Mouse (Mus musculus): ENCODE measurements around the gene Gm9611. TPM values are rescaled to one million over a fixed set of nuclear protein-coding genes. Genes with fewer than 3 reads are reported as not detected.
"Not testable (repeated sequence)": the region's sequence is repeated elsewhere in the genome, so short reads cannot be mapped to it uniquely, and the experiment has no call there.

The Gm9611 gene
- not detected in 2 replicates for polyA plus RNA-seq (2015; fragmentation: Nextera tagmentation; extraction: Ambion mirVana)

- H3K4me1 ChIP-seq (ENCODE audit: control insufficient read depth, low read depth, low read length); H3K27ac ChIP-seq (ENCODE audit: low read length); H3K4me2 ChIP-seq (ENCODE audit: low read depth, low read length); H3K9me3 ChIP-seq (replicated peaks; ENCODE audit: control insufficient read depth, low read length); H3K4me3 ChIP-seq (ENCODE audit: low read depth, low read length); ATAC-seq (ENCODE audit: low read depth); H3K9ac ChIP-seq (ENCODE audit: low read depth, low read length); H3K36me3 ChIP-seq (ENCODE audit: control insufficient read depth, insufficient read depth); H3K27me3 ChIP-seq (ENCODE audit: control insufficient read depth, insufficient read depth, low read depth, low read length): not testable (repeated sequence)
- no CpG with 5 or more reads among the region's 3 CpGs for WGBS (ENCODE audit: insufficient replicate concordance)
These were observed at the start of gene Gm9611 for GRCm38 (mm10) chr14:42297258-42297657. Gene Gm9611 (minus strand): TSS chr14:42297358.

- not testable (repeated sequence) for H3K4me3 ChIP-seq (ENCODE audit: low read depth, low read length); H3K27ac ChIP-seq (ENCODE audit: low read length); H3K9me3 ChIP-seq (replicated peaks; ENCODE audit: control insufficient read depth, low read length); H3K9ac ChIP-seq (ENCODE audit: low read depth, low read length); ATAC-seq (ENCODE audit: low read depth); H3K27me3 ChIP-seq (ENCODE audit: control insufficient read depth, insufficient read depth, low read depth, low read length); H3K4me1 ChIP-seq (ENCODE audit: control insufficient read depth, low read depth, low read length); H3K4me2 ChIP-seq (ENCODE audit: low read depth, low read length); H3K36me3 ChIP-seq (ENCODE audit: control insufficient read depth, insufficient read depth)
- no CpG with 5 or more reads among the region's 1 CpGs for WGBS (ENCODE audit: insufficient replicate concordance)
These were observed 12.8 kb upstream of the Gm9611 start, which contains the start of gene Gm7995 for GRCm38 (mm10) chr14:42309910-42310309. Gene Gm7995 (plus strand): TSS chr14:42310210.

- not testable (repeated sequence) for ATAC-seq (ENCODE audit: low read depth); H3K36me3 ChIP-seq (ENCODE audit: control insufficient read depth, insufficient read depth); H3K9me3 ChIP-seq (replicated peaks; ENCODE audit: control insufficient read depth, low read length); H3K4me2 ChIP-seq (ENCODE audit: low read depth, low read length); H3K9ac ChIP-seq (ENCODE audit: low read depth, low read length); H3K4me3 ChIP-seq (ENCODE audit: low read depth, low read length); H3K4me1 ChIP-seq (ENCODE audit: control insufficient read depth, low read depth, low read length); H3K27me3 ChIP-seq (ENCODE audit: control insufficient read depth, insufficient read depth, low read depth, low read length); H3K27ac ChIP-seq (ENCODE audit: low read length)
- WGBS (ENCODE audit: insufficient replicate concordance), result no CpG with 5 or more reads among the region's 3 CpGs
These were observed 37.2 kb downstream of the Gm9611 start, which contains the start of gene Gm17026 for GRCm38 (mm10) chr14:42259948-42260347. Gene Gm17026 (minus strand): TSS chr14:42260048.

Small RNAs within 50 kb of the gene (microRNA-seq; reads per million reads assigned to microRNA genes)
- gene Gm25208, result not detected
- not detected for gene Gm25892

Other genes with a start within 250 kb of the Gm9611 start
- not detected in 2 replicates for gene Gm7951, start 180.0 kb downstream of the Gm9611 start, polyA plus RNA-seq (2015; fragmentation: Nextera tagmentation; extraction: Ambion mirVana)
- gene Gm17027, start 134.7 kb downstream of the Gm9611 start, polyA plus RNA-seq (2015; fragmentation: Nextera tagmentation; extraction: Ambion mirVana), result not detected in 2 replicates
- gene Gm3573, start 106.6 kb downstream of the Gm9611 start, polyA plus RNA-seq (2015; fragmentation: Nextera tagmentation; extraction: Ambion mirVana), result not detected in 2 replicates
- not detected in 2 replicates for gene Gm17026, start 37.3 kb downstream of the Gm9611 start, polyA plus RNA-seq (2015; fragmentation: Nextera tagmentation; extraction: Ambion mirVana)
- gene Gm7995, start 12.9 kb upstream of the Gm9611 start, polyA plus RNA-seq (2015; fragmentation: Nextera tagmentation; extraction: Ambion mirVana), result not detected in 2 replicates
- not detected in 2 replicates for gene Gm8005, start 142.3 kb upstream of the Gm9611 start, polyA plus RNA-seq (2015; fragmentation: Nextera tagmentation; extraction: Ambion mirVana)
- not detected in 2 replicates for gene Gm8011, start 166.5 kb upstream of the Gm9611 start, polyA plus RNA-seq (2015; fragmentation: Nextera tagmentation; extraction: Ambion mirVana)
- gene Gm8020, start 205.0 kb upstream of the Gm9611 start, polyA plus RNA-seq (2015; fragmentation: Nextera tagmentation; extraction: Ambion mirVana), result not detected in 2 replicates
- gene Gm8024, start 226.9 kb upstream of the Gm9611 start, polyA plus RNA-seq (2015; fragmentation: Nextera tagmentation; extraction: Ambion mirVana), result not detected in 2 replicates

All from liver, embryonic 16.5 days (tissue).